Mouse (Mus musculus): Measurements from ENCODE around the gene Aven.

The Aven gene

GRCm38 (mm10) chr2:112677246-112677645, 184.5 kb downstream of the Aven start:
- Histone ChIP-seq H3K9me3 (ENCODE audit: low read length) (no peaks in the 10 kb centered on the region; the same call in 1 of the 2 replicates), H3K4me1 (replicated peaks; ENCODE audit: low read depth, low read length) (peaks cover 63% of the 10 kb centered on the region), H3K4me3 (replicated peaks; ENCODE audit: low read length) (no peak overlapping the region; the same call in 1 of the 2 replicates), H3K27me3 (ENCODE audit: insufficient read depth, low read length) (no peaks in the 10 kb centered on the region), H3K36me3 (ENCODE audit: insufficient read depth, low read length) (no peaks in the 10 kb centered on the region; the same call in 1 of the 2 replicates)
- TF ChIP-seq CTCF (conservative IDR thresholded peaks at IDR 0.05; ENCODE audit: low read length) (no peak), NANOG (IDR thresholded peaks at IDR 0.05; ENCODE audit: borderline replicate concordance, low read length) (no peak), POU5F1 (IDR thresholded peaks at IDR 0.05; ENCODE audit: borderline replicate concordance, low read length) (no peak)

- no peak overlapping the region for H3K4me3 ChIP-seq (replicated peaks; ENCODE audit: low read length)
- H3K4me1 ChIP-seq (replicated peaks; ENCODE audit: low read depth, low read length), result peaks cover 31% of the 10 kb centered on the region
- TF ChIP-seq CTCF (conservative IDR thresholded peaks at IDR 0.05; ENCODE audit: low read length) (no peak), NANOG (IDR thresholded peaks at IDR 0.05; ENCODE audit: borderline replicate concordance, low read length) (no peak), POU5F1 (IDR thresholded peaks at IDR 0.05; ENCODE audit: borderline replicate concordance, low read length) (no peak)
- H3K27me3 ChIP-seq (ENCODE audit: insufficient read depth, low read length), result no peaks in the 10 kb centered on the region
- H3K9me3 ChIP-seq (ENCODE audit: low read length), result no peaks in the 10 kb centered on the region
- H3K36me3 ChIP-seq (ENCODE audit: insufficient read depth, low read length), result no peaks in the 10 kb centered on the region
These were observed 189.1 kb downstream of the Aven start for GRCm38 (mm10) chr2:112681817-112682216.
